Mouse (Mus musculus) intestine, embryonic 16.5 days (tissue): Measurements from ENCODE around the gene Gm20388. TPM values are rescaled to one million over a fixed set of nuclear protein-coding genes. Genes with fewer than 3 reads are reported as not detected.

Experiments used
- ATAC-seq: fragments of 200-750 bp; cut with Nextera tagmentation; 2 replicates; pipeline ENCODE4 v1.8.0; 2017; ENCODE audit warnings: moderate TSS enrichment, moderate library complexity
- H3K27ac ChIP-seq: fragments of 300-500 bp; sonication (generic); 2 replicates; pipeline ENCODE4 v1.5.1; 2014; ENCODE audit warnings: mild to moderate bottlenecking, low read length
- H3K27me3 ChIP-seq: fragments of 300-500 bp; sonication (generic); replicated peaks from 2 replicates; pipeline ENCODE4 v1.6.1; 2014; ENCODE audit warnings: low read length, control low read depth, mixed read lengths; ENCODE audit not compliant: control insufficient read depth, insufficient read depth
- H3K36me3 ChIP-seq: fragments of 300-500 bp; sonication (generic); 2 replicates; pipeline ENCODE4 v1.6.1; 2014; ENCODE audit warnings: low read length, control low read depth; ENCODE audit not compliant: control insufficient read depth, insufficient read depth
- H3K4me1 ChIP-seq: fragments of 300-500 bp; sonication (generic); 2 replicates; pipeline ENCODE4 v1.6.1; 2014; ENCODE audit warnings: low read length, control low read depth, mixed read lengths; ENCODE audit not compliant: control insufficient read depth, insufficient read depth
- H3K4me2 ChIP-seq: fragments of 300-500 bp; sonication (generic); 2 replicates; pipeline ENCODE4 v1.6.1; 2014; ENCODE audit warnings: low read depth, low read length, control low read depth
- H3K4me3 ChIP-seq: fragments of 300-500 bp; sonication (generic); 2 replicates; pipeline ENCODE4 v1.5.1; 2014; ENCODE audit warnings: mild to moderate bottlenecking, low read length
- H3K9ac ChIP-seq: fragments of 300-500 bp; sonication (generic); 2 replicates; pipeline ENCODE4 v1.6.1; 2014; ENCODE audit warnings: low read depth, low read length
- H3K9me3 ChIP-seq: fragments of 300-500 bp; sonication (generic); 2 replicates; pipeline ENCODE4 v1.6.1; 2016; ENCODE audit warnings: low read length, control low read depth; ENCODE audit not compliant: control insufficient read depth
- WGBS: fragments of 180-500 bp; shearing (Covaris S2); extraction: QIAGEN DNeasy Blood & Tissue Kit; methylation state at CpG from one replicate; pipeline ENCODE4 v1.1.7; 2014; 5-methylcytosine and 5-hydroxymethylcytosine counted together
- polyA plus RNA-seq: library from polyadenylated mRNA; unstranded; fragments of >200 nt; fragmentation: Nextera tagmentation; extraction: Ambion mirVana; gene quantifications from 2 replicates; pipeline ENCODE4 v1.2.1, GENCODE M21; 2015

The Gm20388 gene
- polyA plus RNA-seq, 1 experiment from 2014 or later: 5.8 TPM

- Histone ChIP-seq H3K4me1 (peaks cover 37% of the 10 kb centered on the region), H3K4me2 (no peak overlapping the region), H3K27me3 (no peaks in the 10 kb centered on the region), H3K9me3 (no peaks in the 10 kb centered on the region), H3K36me3 (no peaks in the 10 kb centered on the region), H3K9ac (no peak overlapping the region), H3K27ac (no peak overlapping the region), H3K4me3 (no peak overlapping the region)
- WGBS: 72% methylated on average over 3 of the region's 3 CpGs
- no peak for ATAC-seq
Measured at GRCm38 (mm10) chr8:122938170-122938569, 3027.5 kb downstream of the Gm20388 start.

GRCm38 (mm10) chr8:122938591-122938990 is 3027.9 kb downstream of the Gm20388 start:
- Histone ChIP-seq H3K4me2 (no peak overlapping the region), H3K4me1 (peaks cover 37% of the 10 kb centered on the region), H3K9ac (no peak overlapping the region), H3K9me3 (no peaks in the 10 kb centered on the region), H3K27ac (no peak overlapping the region), H3K36me3 (no peaks in the 10 kb centered on the region), H3K4me3 (no peak overlapping the region), H3K27me3 (no peaks in the 10 kb centered on the region)
- no peak for ATAC-seq
- WGBS: 39% methylated on average over 4 of the region's 4 CpGs

GRCm38 (mm10) chr8:122942803-122943713 is 3032.4 kb downstream of the Gm20388 start:
- Histone ChIP-seq H3K36me3 (no peaks in the 10 kb centered on the region), H3K9me3 (no peaks in the 10 kb centered on the region), H3K9ac (no peak overlapping the region), H3K4me2 (no peak overlapping the region), H3K27me3 (no peaks in the 10 kb centered on the region), H3K4me3 (no peak overlapping the region), H3K4me1 (peaks cover 22% of the 10 kb centered on the region), H3K27ac (no peak overlapping the region)
- peak; percentile 39; the same call in 1 of the 2 replicates for ATAC-seq
- 65% methylated on average over 9 of the region's 9 CpGs for whole genome bisulfite sequencing

GRCm38 (mm10) chr8:122945775-122946174 is 3035.1 kb downstream of the Gm20388 start:
- Histone ChIP-seq H3K4me3 (no peak overlapping the region), H3K4me1 (peaks cover 20% of the 10 kb centered on the region), H3K27me3 (no peaks in the 10 kb centered on the region), H3K4me2 (no peak overlapping the region), H3K36me3 (no peaks in the 10 kb centered on the region), H3K27ac (no peak overlapping the region), H3K9me3 (no peaks in the 10 kb centered on the region), H3K9ac (no peak overlapping the region)
- WGBS: 70% methylated on average over 2 of the region's 2 CpGs
- 0 out of 2 replicates have a peak, but pooled peaks have one; percentile 44 for ATAC-seq

GRCm38 (mm10) chr8:122949701-122950100 is 3039.1 kb downstream of the Gm20388 start:
- no peak for ATAC-seq
- H3K4me2 ChIP-seq: no peak overlapping the region
- no peak overlapping the region for H3K27ac ChIP-seq
- H3K4me1 ChIP-seq: peaks cover 18% of the 10 kb centered on the region
- no peaks in the 10 kb centered on the region for H3K36me3 ChIP-seq
- no peak overlapping the region for H3K4me3 ChIP-seq
- H3K27me3 ChIP-seq: no peaks in the 10 kb centered on the region
- WGBS: 74% methylated on average over 5 of the region's 5 CpGs
- H3K9me3 ChIP-seq: no peaks in the 10 kb centered on the region
- H3K9ac ChIP-seq: no peak overlapping the region

- WGBS: 89% methylated on average over 5 of the region's 5 CpGs
- Histone ChIP-seq H3K27me3 (no peaks in the 10 kb centered on the region), H3K4me3 (no peak overlapping the region), H3K36me3 (no peaks in the 10 kb centered on the region), H3K9me3 (no peaks in the 10 kb centered on the region), H3K27ac (no peak overlapping the region), H3K4me1 (peaks cover 21% of the 10 kb centered on the region), H3K4me2 (no peak overlapping the region), H3K9ac (no peak overlapping the region)
- no peak for ATAC-seq
Measured at GRCm38 (mm10) chr8:122951456-122951855, 3040.8 kb downstream of the Gm20388 start.

GRCm38 (mm10) chr8:122953028-122953427 is 3042.4 kb downstream of the Gm20388 start:
- ATAC-seq: no peak
- H3K4me1 ChIP-seq: peaks cover 23% of the 10 kb centered on the region
- no peak overlapping the region for H3K27ac ChIP-seq
- H3K9me3 ChIP-seq: no peaks in the 10 kb centered on the region
- 90% methylated on average over 6 of the region's 6 CpGs for WGBS
- no peak overlapping the region for H3K4me2 ChIP-seq
- no peak overlapping the region for H3K9ac ChIP-seq
- no peak overlapping the region for H3K4me3 ChIP-seq
- no peaks in the 10 kb centered on the region for H3K27me3 ChIP-seq
- no peaks in the 10 kb centered on the region for H3K36me3 ChIP-seq

- no peak overlapping the region for H3K4me3 ChIP-seq
- no peak overlapping the region for H3K4me2 ChIP-seq
- 78% methylated on average over 3 of the region's 3 CpGs for WGBS
- no peaks in the 10 kb centered on the region for H3K27me3 ChIP-seq
- no peak overlapping the region for H3K9ac ChIP-seq
- no peak overlapping the region for H3K27ac ChIP-seq
- no peaks in the 10 kb centered on the region for H3K36me3 ChIP-seq
- peaks cover 23% of the 10 kb centered on the region for H3K4me1 ChIP-seq
- no peak for ATAC-seq
- no peaks in the 10 kb centered on the region for H3K9me3 ChIP-seq
Measured at GRCm38 (mm10) chr8:122954090-122954799, 3043.6 kb downstream of the Gm20388 start.

- no peaks in the 10 kb centered on the region for H3K27me3 ChIP-seq
- no peaks in the 10 kb centered on the region for H3K9me3 ChIP-seq
- no peak overlapping the region for H3K4me2 ChIP-seq
- no peak overlapping the region for H3K27ac ChIP-seq
- no peak for ATAC-seq
- peaks cover 21% of the 10 kb centered on the region; the same call in 1 of the 2 replicates for H3K4me1 ChIP-seq
- no peak overlapping the region for H3K4me3 ChIP-seq
- no peak overlapping the region for H3K9ac ChIP-seq
- no peaks in the 10 kb centered on the region for H3K36me3 ChIP-seq
Measured at GRCm38 (mm10) chr8:122955195-122955594, 3044.6 kb downstream of the Gm20388 start.
